Mouse (Mus musculus) small intestine, adult 2 months (tissue): Measurements from ENCODE around the gene Ripply2.

Source experiments
- CTCF ChIP-seq: fragments of 200-500 bp; IDR thresholded peaks from 2 replicates; pipeline ENCODE4 v1.5.1; 2012; ENCODE audit warnings: low read depth, mild to moderate bottlenecking, control low read depth, inconsistent platforms, low read length, moderate library complexity, mixed read lengths; ENCODE audit not compliant: insufficient replicate concordance, insufficient read length; ENCODE audit errors: extremely low read depth
- POLR2A ChIP-seq: fragments of 200-500 bp; IDR thresholded peaks from 2 replicates; pipeline ENCODE4 v1.6.1; 2012; ENCODE audit warnings: low read depth, mild to moderate bottlenecking, control low read depth, inconsistent platforms, low read length, moderate library complexity

DNA sequence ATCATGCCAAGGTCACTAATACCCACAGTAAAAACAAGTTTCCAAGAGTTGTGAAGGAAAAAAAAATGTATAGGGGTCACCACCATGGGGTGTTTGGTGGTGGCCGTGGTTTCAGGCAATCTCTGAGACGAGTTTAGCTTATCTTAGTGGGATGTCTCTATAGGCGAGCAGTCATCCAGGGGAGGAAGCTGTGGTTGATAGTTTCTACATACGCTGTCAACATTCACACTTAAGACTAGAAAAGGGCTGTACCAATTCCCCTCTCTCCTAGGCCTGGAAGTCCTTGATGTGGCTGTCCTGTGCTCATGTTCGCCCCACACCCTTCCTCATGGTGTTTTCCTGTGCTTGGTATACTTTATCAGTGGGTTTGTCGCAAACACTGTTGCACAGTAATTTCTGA is 10.4 kb downstream of the Ripply2 start:
- no peak for TF ChIP-seq POLR2A
- no peak for TF ChIP-seq CTCF
